Mouse (Mus musculus): ENCODE results near the gene R3hdm2.

GRCm38 (mm10) chr10:127490160-127491127 is 110.3 kb downstream of the R3hdm2 start:
- TF ChIP-seq CTCF (IDR thresholded peaks at IDR 0.05; ENCODE audit: control insufficient read depth, insufficient read depth, insufficient read length): no peak
- TF ChIP-seq MYOG (IDR thresholded peaks at IDR 0.05; ENCODE audit: control insufficient read depth, extremely low read depth, insufficient read length): no peak
- no peak for TF ChIP-seq MYOD1 (IDR thresholded peaks at IDR 0.05; ENCODE audit: control insufficient read depth, insufficient read length, low read depth)

All from C2C12 (cell line).